Mouse (Mus musculus) limb, embryonic 10.5 days (tissue): Measurements from ENCODE around the gene Ing4. TPM values are rescaled to one million over a fixed set of nuclear protein-coding genes. Genes with fewer than 3 reads are reported as not detected.

Experiments
- DNase-seq: peaks from one replicate; pipeline ENCODE4 v3.0.0-alpha.2; 2017; ENCODE audit warnings: low spot score
- H3K27ac ChIP-seq: fragments of 300-500 bp; sonication (generic); 2 replicates; pipeline ENCODE4 v1.5.1; 2016; ENCODE audit warnings: mild to moderate bottlenecking
- H3K27me3 ChIP-seq: fragments of 300-500 bp; sonication (generic); 2 replicates; pipeline ENCODE4 v1.6.1; 2016; ENCODE audit warnings: low read depth, mild to moderate bottlenecking; ENCODE audit not compliant: poor library complexity, severe bottlenecking
- H3K36me3 ChIP-seq: fragments of 300-500 bp; sonication (generic); 2 replicates; pipeline ENCODE4 v1.6.1; 2016; ENCODE audit warnings: mild to moderate bottlenecking, moderate library complexity
- H3K4me1 ChIP-seq: fragments of 300-500 bp; sonication (generic); 2 replicates; pipeline ENCODE4 v1.6.1; 2016
- H3K4me3 ChIP-seq: fragments of 300-500 bp; sonication (generic); 2 replicates; pipeline ENCODE4 v1.5.1; 2016; ENCODE audit warnings: mild to moderate bottlenecking, moderate library complexity
- H3K9me3 ChIP-seq: fragments of 300-500 bp; sonication (generic); replicated peaks from 2 replicates; pipeline ENCODE4 v1.6.1; 2016; ENCODE audit warnings: mild to moderate bottlenecking
- WGBS: fragments of 180-500 bp; shearing (Covaris S2); methylation state at CpG from one replicate; pipeline ENCODE4 v1.1.7; 2016; 5-methylcytosine and 5-hydroxymethylcytosine counted together
- polyA plus RNA-seq: library from polyadenylated mRNA; unstranded; fragments of >200 nt; fragmentation: Nextera tagmentation; extraction: Ambion mirVana; gene quantifications from 2 replicates; pipeline ENCODE4 v1.2.1, GENCODE M21; 2016

Gene Ing4
- polyA plus RNA-seq: 121 and 145 TPM in 2 replicates

DNA sequence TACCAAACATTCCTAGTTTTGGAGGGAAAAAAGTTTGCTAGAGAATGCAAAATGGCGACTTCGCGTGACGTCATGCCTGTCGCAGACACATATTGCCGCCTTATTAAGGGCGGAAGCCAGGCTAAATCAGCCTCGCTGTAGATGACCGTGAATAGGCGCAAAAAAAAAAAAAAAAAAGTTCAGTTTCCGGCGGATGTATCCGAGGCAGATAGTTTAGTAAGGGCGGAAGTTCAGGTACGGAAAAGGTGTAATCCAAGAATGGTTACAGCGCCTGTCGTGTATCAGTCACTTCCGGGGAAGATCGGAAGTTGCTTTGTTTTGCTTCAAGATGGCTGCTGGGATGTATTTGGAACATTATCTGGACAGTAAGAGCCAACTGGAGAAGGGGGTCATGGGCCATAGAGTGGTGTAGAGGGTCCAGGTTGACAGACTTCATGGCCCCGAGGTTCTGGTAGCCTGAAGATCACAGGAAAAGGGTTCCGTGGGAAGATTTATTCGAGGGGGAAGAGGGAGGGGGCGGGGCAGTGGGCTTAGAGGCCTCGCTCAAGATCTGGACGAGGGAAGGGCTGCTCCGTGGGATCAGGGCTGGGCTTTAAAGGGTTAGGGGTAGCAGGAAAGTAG lies at the start of gene Ing4:
Gene Ing4 (plus strand): TSS at position 228 of the 621 bp plus-strand sequence.
- peaks cover 12% of the 10 kb centered on the region; the same call in 1 of the 2 replicates for H3K4me1 ChIP-seq
- H3K27me3 ChIP-seq: no peaks in the 10 kb centered on the region
- H3K27ac ChIP-seq: peak within 1 kb of the TSS; percentile 90
- peaks cover 67% of the 10 kb centered on the region for H3K36me3 ChIP-seq
- peak; percentile 92 for DNase-seq
- WGBS: under 1% methylated on average over 26 of the region's 26 CpGs
- H3K4me3 ChIP-seq: peak within 1 kb of the TSS; percentile 75
- no peaks in the 10 kb centered on the region for H3K9me3 ChIP-seq

DNA sequence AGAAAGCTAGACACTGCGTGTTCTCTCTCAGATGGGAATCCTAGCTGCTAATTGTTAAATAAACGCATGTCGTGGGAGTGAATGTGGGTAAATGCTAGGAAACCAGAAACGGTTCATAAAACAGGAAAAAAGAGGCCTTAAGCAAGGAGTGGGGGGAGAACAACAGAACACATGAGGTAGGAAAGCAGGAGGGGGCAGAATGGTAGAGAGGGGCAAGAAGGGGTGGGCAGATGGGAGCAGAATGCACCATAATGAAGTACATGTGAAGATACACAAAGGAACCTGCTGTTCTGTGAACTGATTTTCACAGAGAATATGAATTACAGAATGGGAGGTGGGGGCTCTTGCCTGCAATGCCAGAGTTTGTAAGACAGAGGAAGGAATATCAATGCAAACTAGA lies 47.3 kb upstream of the Ing4 start:
- DNase-seq: no peak
- H3K9me3 ChIP-seq: peaks cover 5% of the 10 kb centered on the region; the same call in 1 of the 2 replicates
- no peaks in the 10 kb centered on the region for H3K36me3 ChIP-seq
- no peak overlapping the region for H3K4me3 ChIP-seq
- peaks cover 61% of the 10 kb centered on the region for H3K27me3 ChIP-seq
- H3K4me1 ChIP-seq: peaks cover 16% of the 10 kb centered on the region
- H3K27ac ChIP-seq: no peak overlapping the region
- 86% methylated on average over 4 of the region's 4 CpGs for WGBS

DNA sequence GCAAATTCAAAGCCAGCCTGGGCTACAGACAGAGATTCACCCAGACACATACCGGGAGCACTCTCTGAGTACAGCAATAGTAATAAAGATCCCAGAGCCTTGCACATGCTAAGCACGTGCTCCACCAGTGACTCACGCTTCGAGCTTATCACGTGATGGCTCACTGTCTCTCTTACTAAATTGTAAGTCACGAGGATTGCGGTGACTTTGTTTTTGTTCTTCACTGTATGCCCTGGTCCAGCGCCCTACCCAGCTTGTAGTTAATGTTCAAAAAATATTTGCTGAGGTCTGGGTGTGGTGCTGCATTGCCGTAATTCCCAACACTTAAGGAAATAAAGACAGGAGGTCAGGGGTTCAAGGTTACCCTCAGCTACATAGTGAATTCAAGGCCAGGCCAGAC lies 46.2 kb upstream of the Ing4 start:
- H3K36me3 ChIP-seq: no peaks in the 10 kb centered on the region
- H3K4me1 ChIP-seq: peaks cover 28% of the 10 kb centered on the region
- peaks cover 72% of the 10 kb centered on the region for H3K27me3 ChIP-seq
- H3K4me3 ChIP-seq: no peak overlapping the region
- peaks cover 5% of the 10 kb centered on the region; the same call in 1 of the 2 replicates for H3K9me3 ChIP-seq
- no peak overlapping the region for H3K27ac ChIP-seq
- 82% methylated on average over 9 of the region's 9 CpGs for WGBS
- no peak for DNase-seq

DNA sequence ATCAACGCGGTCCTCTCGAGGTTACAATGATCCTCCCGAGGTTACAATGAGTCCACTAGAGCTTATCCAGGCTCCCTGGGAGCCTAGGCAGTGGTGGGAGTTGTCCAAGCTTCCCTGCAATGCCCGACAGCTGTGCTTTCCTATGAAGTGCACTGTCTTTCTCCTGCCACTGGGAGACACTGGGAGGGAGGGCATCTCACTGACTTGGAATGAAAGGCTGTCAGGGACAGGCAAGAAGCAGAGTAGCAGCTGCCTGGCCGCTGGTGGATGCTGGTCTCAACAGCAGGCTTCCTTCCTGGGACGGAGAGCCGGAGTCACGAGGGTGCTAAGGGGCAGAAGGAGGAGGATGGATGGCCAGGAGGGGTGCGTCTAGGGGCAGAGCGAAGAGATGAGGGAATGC lies 45.7 kb upstream of the Ing4 start:
- Histone ChIP-seq H3K9me3 (peaks cover 5% of the 10 kb centered on the region; the same call in 1 of the 2 replicates), H3K4me1 (peaks cover 31% of the 10 kb centered on the region), H3K27ac (no peak overlapping the region), H3K27me3 (peaks cover 77% of the 10 kb centered on the region), H3K4me3 (no peak overlapping the region), H3K36me3 (no peaks in the 10 kb centered on the region)
- no peak for DNase-seq
- 13% methylated on average over 11 of the region's 11 CpGs for WGBS

DNA sequence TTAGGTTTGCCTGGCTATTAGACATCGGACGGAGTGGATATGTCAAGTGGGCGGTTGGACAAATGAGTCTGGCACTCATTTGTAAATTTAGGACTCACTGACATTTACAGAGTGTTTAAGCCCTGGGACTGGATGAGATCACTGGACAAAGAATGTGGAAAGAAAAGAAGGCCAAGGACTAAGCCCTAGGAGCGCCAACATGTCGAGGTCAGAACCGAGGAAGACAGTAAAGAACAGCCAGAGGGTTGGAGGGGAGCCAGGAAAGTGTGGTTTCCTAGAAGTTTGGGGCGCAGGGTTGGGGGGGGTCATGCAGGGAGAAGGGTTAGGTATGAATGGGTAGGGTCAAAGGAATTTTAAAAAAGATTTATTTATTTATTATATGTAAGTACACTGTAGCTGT lies 44.3 kb upstream of the Ing4 start:
- WGBS: 85% methylated on average over 7 of the region's 7 CpGs
- H3K27me3 ChIP-seq: peaks cover 91% of the 10 kb centered on the region
- H3K36me3 ChIP-seq: no peaks in the 10 kb centered on the region
- no peak for DNase-seq
- H3K4me3 ChIP-seq: no peak overlapping the region
- peaks cover under 1% of the 10 kb centered on the region; the same call in 1 of the 2 replicates for H3K9me3 ChIP-seq
- H3K27ac ChIP-seq: no peak overlapping the region
- H3K4me1 ChIP-seq: peaks cover 31% of the 10 kb centered on the region

DNA sequence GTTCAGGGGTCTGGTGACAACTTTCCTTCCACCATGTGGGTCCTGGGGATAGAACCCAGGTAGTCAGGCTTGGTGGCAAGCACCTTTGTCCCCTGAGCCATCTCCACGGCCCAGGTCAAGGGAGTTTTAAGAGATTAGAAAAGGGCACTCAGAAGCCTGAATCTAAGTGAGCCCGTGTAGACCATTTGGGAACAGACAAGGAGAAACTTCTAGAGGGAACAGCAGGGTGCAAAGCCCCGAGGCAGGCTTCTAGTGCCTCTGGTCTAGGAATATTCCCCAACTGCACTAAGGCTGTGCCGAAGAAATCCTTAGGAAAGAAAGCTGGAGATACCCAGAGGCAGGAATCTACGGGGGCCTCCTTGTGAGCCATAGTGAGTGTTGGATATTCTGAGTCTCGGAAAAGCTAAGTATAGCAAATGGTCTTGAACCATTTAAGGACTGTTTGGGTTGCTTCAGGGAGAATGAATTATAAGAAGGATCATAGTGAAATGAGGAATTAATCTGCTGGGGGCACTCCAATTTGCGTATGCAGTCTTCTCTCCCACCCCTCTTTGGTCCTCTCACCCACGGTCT lies 43.6 kb upstream of the Ing4 start:
- H3K9me3 ChIP-seq: no peaks in the 10 kb centered on the region
- 49% methylated on average over 8 of the region's 8 CpGs for WGBS
- peak overlapping the region; percentile 70 for H3K4me3 ChIP-seq
- H3K4me1 ChIP-seq: peaks cover 31% of the 10 kb centered on the region
- H3K27ac ChIP-seq: no peak overlapping the region
- H3K36me3 ChIP-seq: no peaks in the 10 kb centered on the region
- DNase-seq: no peak
- H3K27me3 ChIP-seq: peaks cover 98% of the 10 kb centered on the region

DNA sequence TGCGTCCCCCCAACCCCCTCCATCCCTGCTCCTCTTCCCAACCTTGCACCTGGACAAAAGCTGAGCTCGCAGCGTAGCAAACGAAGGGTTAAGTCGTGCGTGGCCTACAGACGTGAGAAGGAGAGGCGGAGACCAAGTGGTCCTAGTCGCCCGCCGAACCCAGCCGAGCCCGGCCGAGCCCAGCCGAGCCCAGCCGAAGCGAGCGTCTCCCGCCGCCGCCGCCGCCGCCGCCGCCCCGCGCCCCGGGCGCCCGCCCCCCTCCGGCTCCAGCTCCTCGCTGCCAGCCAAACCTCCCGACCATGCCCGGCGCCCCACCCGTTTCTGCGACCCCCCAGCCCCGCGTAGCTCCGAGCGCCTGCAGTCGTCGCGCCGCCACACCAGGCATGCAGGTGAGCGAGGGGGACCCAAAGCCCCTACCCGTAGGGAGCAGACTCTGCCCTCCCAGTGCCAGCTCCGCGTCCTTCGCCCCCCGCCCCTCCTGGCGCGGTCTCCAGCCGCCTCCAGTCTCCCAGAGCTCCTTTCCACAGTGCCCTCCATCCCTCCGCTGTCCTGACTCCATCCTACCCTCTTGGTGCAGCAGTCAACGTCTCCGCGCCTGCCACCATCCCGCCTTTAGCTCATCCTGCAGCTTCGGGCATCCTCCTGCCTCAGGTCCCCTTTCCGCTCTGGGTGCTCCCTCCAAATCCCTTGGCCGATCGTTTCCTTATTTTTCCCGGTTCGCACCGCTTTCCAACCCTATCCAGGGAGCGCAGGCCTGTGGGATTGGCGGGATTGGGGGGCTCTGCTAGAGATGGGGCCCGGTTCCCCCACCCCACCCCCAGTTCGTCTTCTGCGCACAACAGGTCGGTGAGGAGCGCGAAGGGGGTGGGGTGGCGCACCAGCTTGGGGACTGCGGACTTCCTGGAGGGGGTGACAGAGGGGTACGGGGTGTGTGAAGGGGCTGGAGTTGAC lies 42.7 kb upstream of the Ing4 start, which contains the start of gene Pianp:
Gene Pianp (plus strand): TSS at position 144 of the 951 bp plus-strand sequence.
- 1% methylated on average over 76 of the region's 78 CpGs for WGBS
- H3K9me3 ChIP-seq: no peaks in the 10 kb centered on the region
- peak within 1 kb of the TSS; percentile 70 for H3K4me3 ChIP-seq
- peaks cover 31% of the 10 kb centered on the region for H3K4me1 ChIP-seq
- DNase-seq: peak; percentile 87
- peaks cover 100% of the 10 kb centered on the region for H3K27me3 ChIP-seq
- no peaks in the 10 kb centered on the region for H3K36me3 ChIP-seq
- peak within 1 kb of the TSS; percentile 82 for H3K27ac ChIP-seq

DNA sequence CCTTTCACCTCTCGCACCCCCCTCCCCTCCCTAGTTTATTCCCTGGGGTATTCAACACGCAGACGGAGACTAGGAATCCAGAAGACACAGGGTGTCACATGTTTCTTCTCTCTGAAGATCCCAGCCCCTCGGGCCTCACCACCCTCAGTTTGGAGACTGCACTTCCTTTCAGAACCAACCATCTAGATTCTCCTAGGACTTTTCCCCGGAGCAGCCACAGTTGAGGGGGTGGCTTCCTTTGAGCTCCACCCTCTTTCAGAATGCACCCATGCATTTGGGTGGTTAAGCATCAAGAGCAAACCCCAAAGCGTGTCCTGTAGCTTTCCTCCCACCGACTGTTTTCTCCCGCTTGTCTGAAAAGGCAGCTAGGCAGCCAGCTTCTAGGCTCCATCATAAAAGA lies 41.5 kb upstream of the Ing4 start:
- 7% methylated on average over 8 of the region's 8 CpGs for WGBS
- Histone ChIP-seq H3K4me3 (0 out of 2 replicates have a peak overlapping the region, but pooled peaks have one; percentile 70), H3K36me3 (no peaks in the 10 kb centered on the region), H3K9me3 (no peaks in the 10 kb centered on the region), H3K4me1 (peaks cover 31% of the 10 kb centered on the region), H3K27me3 (peaks cover 100% of the 10 kb centered on the region), H3K27ac (no peak overlapping the region)
- DNase-seq: no peak

DNA sequence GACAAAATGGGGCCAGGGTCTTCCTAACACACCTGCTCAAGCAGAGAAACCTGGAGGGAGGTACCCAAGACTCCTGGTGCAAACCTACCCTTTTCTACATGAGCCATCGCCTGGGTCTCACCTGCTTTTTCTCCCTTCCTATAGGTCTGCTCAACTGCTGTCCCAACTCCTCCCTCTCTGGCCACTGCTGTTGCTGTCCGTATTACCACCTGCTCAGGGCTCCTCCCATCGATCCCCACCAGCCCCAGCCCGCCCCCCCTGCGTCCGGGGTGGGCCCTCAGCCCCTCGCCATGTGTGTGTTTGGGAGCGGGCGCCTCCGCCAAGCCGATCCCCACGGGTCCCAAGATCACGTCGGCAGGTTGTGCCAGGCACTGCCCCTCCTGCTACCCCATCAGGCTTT lies 40.5 kb upstream of the Ing4 start:
- H3K4me3 ChIP-seq: no peak overlapping the region
- peaks cover 34% of the 10 kb centered on the region for H3K4me1 ChIP-seq
- H3K27me3 ChIP-seq: peaks cover 99% of the 10 kb centered on the region
- DNase-seq: no peak
- H3K27ac ChIP-seq: no peak overlapping the region
- H3K36me3 ChIP-seq: no peaks in the 10 kb centered on the region
- WGBS: 24% methylated on average over 14 of the region's 14 CpGs
- H3K9me3 ChIP-seq: no peaks in the 10 kb centered on the region

DNA sequence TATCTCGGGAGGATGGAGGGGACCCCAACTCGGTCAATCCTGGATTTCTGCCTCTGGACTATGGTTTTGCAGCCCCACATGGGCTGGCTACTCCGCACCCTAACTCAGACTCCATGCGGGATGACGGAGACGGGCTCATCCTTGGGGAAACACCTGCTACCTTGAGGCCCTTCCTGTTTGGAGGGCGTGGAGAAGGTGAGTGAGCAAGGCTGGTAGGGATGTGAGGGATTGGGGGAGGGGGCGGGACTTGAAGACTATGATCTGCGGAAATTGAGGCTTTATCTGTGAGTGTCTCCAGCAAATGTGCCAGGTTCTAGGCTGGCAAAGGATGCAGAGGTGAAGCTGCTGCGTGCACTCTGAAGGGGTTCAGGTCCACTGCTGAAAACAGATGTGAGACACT lies 40.0 kb upstream of the Ing4 start:
- no peaks in the 10 kb centered on the region for H3K36me3 ChIP-seq
- H3K9me3 ChIP-seq: no peaks in the 10 kb centered on the region
- no peak overlapping the region for H3K27ac ChIP-seq
- no peak overlapping the region for H3K4me3 ChIP-seq
- H3K27me3 ChIP-seq: peaks cover 99% of the 10 kb centered on the region
- DNase-seq: no peak
- 24% methylated on average over 10 of the region's 10 CpGs for WGBS
- H3K4me1 ChIP-seq: peaks cover 33% of the 10 kb centered on the region

DNA sequence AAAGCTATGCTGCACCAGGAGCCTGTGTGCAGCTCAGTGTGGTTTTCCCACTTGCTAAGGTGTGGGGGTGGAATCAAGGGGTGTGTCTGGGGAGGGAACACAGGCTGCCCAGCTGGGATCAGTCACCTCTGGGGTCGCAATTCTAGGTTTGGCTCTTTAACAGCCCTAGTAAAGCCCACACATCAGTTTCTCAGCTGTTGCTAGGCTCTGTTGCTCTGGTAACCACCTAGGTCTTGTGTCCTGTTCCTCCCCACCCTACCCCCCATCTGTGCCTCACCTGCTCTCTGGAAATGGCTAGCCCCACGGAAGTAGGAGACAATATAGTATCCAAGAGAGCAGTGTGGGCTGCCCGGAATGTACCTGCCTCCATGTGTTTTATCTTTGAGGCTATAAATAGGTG lies 35.9 kb upstream of the Ing4 start:
- Histone ChIP-seq H3K27me3 (peaks cover 64% of the 10 kb centered on the region), H3K4me3 (no peak overlapping the region)

DNA sequence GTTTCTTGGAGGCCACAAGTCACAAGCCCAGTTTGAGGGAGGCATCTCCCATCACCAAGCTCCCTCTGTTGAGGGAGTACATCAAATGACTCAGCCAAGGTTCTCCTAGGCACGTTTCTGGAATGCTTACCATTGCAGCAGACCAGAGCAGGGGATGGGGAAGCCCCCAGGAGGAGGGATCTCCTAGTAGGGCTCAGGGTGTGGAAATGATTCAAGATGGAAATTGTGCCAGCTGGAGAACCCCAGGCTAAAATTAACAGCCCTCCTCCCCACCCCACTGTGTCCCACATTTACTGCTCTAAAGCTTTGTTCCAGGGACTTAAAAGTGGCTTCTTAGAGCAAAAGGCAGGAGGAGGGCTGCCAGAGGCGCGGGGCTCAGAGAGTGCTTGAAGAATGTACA lies 34.5 kb upstream of the Ing4 start:
- Histone ChIP-seq H3K27ac (no peak overlapping the region), H3K4me3 (no peak overlapping the region), H3K9me3 (no peaks in the 10 kb centered on the region), H3K36me3 (no peaks in the 10 kb centered on the region), H3K4me1 (peaks cover 17% of the 10 kb centered on the region), H3K27me3 (peaks cover 50% of the 10 kb centered on the region)
- 36% methylated on average over 3 of the region's 3 CpGs for whole genome bisulfite sequencing
- no peak for DNase-seq

More for the DNA sequence above, 35.9 kb upstream of the Ing4 start:
- no peak for DNase-seq
- Histone ChIP-seq H3K9me3 (no peaks in the 10 kb centered on the region), H3K4me1 (peaks cover 14% of the 10 kb centered on the region), H3K36me3 (no peaks in the 10 kb centered on the region), H3K27ac (no peak overlapping the region)
- 52% methylated on average over 3 of the region's 3 CpGs for WGBS
